Mouse (Mus musculus): Measurements from ENCODE around the gene 1700123L14Rik.
"Not testable (repeated sequence)": the region's sequence is repeated elsewhere in the genome, so short reads cannot be mapped to it uniquely, and the experiment has no call there.

Gene 1700123L14Rik

DNA sequence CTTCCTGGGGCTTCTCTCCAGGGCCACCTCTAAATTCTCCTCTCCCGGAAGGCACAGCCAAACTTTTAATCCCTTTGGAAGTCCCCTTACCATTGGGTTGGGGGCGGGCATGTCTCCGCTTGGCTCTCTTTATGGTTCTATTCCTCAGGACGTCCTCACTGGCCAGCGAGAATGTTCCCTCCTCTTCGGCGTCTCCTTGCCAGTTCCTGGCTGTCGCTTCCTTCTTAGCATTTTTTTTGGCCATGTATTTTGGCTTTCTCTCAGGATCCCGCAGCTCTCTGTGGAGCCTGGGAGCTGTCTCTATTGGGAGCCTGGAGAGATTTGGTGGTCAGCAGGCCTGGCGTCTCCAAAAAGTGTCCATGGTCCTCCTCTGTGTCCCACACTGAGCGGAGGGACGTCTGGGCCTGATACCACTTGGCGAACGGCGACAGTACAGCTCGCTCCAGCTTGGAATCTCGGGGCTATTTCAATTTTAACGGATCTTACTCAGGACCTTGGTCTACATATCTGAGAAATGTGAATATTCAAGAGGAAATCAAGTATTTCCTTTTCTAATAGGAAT lies at the start of gene 1700123L14Rik:
1700123L14Rik (minus strand) TSS at position 426 of the 562 bp plus-strand sequence.
- peak; percentile 9 for DNase-seq

DNA sequence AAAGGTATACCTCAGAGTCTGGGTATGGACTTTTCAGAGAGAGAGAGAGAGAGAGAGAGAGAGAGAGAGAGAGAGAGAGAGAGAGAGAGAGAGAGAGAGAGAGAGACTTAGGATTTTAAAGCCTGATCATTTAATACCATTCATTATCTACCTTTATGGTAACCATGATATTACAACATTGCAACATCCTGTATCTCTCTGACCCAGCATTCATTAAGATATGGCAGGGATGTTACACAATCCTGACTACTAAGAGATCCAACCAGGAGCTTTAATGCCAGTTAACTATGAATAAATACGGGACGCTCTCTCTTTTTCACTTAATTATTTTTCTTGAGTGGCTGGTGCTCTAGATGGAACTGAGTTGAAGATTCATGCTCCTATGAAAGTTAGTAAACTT lies 39.4 kb upstream of the 1700123L14Rik start:
- no peak for DNase-seq

DNA sequence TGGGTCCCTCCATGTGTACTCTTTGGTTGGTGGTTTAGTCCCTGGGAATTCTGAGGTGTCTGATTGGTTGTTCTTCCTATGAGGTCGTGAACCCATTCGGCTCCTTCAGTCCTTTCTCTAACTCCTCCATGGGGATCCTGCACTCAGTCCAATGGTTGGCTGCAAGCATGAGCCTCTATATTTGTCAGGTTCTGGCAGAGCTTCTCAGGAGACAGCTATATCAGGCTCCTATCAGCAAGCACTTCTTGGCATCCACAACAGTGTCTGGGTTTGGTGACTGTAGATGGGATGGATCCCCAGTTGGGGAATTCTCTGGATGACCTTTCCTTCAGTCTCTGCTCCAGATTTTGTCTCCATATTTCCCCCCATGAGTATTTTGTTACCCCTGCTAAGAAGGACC lies 32.9 kb upstream of the 1700123L14Rik start:
- DNase-seq: not testable (repeated sequence)

DNA sequence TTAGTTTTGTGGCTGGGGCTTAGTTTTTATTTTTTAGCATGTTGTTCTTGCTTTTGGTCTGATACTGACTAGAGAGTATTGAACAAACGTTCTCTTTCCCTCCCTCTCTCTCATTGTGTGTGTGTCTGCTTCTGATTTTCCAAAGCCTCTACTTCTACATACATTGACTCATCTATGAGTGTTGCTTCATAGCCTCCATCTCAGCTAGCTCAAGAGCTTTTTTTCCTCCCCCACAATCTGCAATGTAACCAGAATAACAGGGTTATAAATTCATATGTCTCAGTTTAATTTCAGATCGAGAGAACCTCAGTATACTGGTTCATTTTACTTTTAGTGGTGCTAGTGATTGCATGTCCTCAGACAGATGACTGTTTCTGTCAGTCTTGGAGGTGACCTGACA lies 20.5 kb upstream of the 1700123L14Rik start:
- DNase-seq: no peak

DNA sequence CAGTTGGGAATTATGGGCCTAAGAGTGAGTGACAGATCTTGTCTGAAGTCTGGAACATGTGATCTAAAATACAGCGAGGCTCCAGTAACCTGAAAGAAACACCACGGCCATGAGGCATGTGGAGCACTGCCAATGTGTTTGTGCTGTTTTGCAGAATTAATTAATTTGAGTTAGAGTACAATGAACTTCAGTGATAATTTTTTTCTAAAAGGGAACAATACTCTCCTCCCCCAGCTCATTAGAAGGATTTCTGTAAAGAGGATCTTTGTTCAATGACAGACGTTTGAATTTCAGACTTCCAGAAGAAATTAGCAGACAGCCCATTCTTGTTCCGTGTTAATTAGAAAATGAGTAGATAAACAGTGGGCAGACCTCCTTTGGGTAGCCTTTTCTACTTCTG lies 17.3 kb upstream of the 1700123L14Rik start:
- DNase-seq: no peak

DNA sequence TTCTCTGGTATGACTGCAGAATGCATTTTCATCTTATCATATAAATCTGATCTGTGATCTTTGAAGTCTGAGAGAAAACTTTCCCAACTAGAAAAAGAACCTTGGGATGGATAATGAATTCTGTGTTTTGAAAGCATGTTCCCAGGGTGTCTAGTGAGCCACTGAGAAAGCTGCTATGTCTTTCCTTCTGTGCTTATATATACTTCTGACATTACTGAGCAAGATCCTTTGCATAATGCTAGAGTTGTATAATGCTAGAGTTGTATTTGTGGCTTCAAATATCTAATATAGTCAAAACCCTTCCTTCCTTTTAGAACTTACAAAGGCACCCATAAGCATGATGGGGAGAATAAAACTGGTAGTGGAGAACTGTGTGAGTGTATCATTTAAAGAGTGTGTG lies 12.5 kb upstream of the 1700123L14Rik start:
- no peak for DNase-seq

DNA sequence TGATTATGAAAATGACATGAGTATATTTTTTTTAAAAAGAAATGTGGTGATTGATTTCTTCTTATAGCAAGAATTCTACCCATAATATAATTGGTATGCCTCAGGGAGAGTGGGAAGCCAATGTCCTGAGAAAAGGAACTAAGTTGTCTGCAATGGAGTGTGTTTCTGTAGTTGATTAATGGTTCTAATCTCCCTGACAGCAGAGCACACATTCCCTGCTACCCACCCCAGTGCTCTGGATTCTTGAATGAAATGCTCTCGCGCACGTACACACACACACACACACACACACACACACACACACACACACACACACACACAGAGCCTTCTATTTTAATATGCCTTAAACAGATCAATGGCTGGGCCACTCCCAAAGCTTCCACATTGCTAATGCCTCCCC lies 7.6 kb upstream of the 1700123L14Rik start:
- no peak for DNase-seq

DNA sequence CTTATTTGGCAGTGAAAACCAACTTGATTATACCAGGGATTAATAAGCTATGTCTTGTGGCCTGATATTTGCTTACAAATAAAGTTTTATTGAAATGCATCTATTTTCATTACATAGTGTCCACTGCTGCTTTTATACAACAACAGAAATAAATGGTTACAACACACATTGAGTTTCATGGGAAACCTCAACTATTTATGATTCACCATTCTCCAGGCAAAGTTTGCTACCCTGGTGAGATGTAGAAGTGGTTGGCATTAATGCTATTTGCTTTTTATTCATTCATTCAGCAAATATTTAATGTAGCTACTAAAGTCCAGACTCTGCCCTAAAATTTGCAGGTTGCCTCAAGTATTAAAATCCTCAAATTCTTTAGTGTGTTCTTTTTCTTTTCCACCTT lies 988 bp upstream of the 1700123L14Rik start:
- no peak for DNase-seq

DNA sequence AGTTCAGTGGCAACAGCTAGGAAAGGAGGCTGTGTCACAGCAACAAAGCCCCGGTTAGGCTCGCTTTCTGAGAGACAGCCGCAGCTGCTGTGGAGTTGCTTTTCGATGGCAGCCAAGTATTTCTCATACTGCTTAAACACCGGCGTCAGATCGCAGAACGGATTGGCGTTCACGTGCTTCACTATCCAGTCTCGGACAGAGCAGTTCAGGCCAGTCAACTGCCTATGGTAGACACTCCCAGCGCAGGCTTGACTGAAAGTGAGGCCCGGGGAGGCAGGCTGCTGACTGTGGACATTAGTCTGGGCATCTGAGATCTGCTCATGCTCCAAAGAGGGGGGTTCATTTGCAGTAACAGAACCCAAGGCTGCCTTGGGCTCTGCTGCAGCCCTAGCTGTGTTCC lies 640 bp downstream of the 1700123L14Rik start:
- DNase-seq: peak; percentile 4

DNA sequence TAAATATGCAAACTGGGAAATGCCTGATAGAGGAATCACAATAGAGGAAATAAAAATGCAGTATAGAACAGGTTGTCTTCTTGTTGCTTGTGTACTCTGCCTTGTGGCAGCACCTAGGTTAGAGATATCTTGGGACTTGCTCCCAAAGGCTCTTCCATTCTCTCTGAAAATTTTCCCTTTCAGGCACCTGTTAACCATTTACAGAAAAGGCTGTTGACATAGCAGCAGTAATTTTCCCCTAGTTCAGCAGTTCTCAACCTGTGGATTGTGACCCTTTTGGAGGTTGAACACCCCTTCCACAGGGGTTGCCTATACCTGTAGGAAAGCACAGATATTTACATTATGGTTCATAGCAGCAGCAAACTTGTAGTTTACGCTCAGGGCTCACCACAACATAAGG lies 22.7 kb downstream of the 1700123L14Rik start:
- no peak for DNase-seq

DNA sequence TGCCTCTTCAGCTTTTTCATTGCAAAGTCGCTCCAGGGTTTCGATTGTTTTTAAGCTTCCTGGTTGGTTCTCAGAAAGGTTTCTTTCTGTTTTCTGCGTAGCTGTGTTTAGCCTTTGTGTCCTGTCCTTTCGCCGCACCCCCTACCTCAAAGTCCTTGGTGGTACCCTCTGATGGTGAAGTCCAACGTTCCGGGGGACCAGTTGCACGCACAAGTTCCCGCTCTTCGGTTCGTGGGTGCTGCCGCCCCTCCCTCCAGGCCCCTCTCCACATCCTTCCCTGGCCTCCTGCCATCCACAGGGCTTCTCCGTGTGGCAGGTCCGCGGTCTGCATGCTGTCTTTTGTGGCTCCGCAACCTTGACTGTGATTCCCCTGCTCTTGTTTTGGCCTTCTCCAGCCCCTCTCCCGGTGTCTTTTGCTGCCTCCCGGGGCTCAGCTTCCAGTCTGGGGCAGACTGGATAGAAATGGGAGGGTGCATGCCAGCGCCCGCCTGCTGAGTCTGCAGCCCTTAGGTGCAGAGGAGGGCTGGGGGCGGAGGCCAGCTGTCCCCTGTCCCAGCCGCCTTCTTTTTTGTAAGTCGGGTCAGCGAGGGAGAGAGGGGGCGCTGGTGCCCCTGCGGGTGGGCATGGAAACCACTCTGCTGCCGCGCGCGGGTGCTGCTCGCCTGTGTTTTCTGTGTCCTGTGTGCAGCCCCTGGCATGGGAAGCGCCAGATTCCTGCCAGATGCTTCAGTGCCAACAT lies 49.3 kb downstream of the 1700123L14Rik start:
- DNase-seq: peak; percentile 53

DNA sequence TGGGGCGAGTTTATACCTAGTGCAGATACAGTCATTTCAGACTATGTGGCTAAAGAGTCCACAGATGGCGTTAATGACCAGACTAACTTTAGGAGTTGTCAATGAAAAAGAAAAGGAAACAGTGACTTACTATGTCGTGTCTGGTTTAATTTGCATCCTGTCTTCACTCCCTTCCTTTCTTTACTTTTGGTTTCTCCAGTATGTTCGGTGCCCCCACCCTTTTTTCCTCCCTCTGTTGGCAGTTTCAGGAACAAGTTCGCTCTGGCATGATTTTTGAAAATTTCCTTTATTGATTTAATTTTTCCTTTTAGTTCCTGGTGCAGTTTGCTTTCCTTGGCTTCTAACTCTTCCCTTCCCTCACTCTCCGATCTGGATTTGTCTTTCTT lies 49.9 kb downstream of the 1700123L14Rik start:
- DNase-seq: no peak
